Mouse (Mus musculus) c-Kit-positive CD71-negative TER-119-negative erythroid progenitor cells, embryonic 14.5 days (primary cell): ENCODE results near the gene Defb26.

Experiments used
- DNase-seq: peaks from one replicate; pipeline ENCODE4 v3.0.0-alpha.2; 2013; ENCODE audit warnings: low read depth

The Defb26 gene

GRCm38 (mm10) chr2:152464570-152465150 is 46.8 kb downstream of the Defb26 start, which contains the start of gene Defb23:
Defb23 (minus strand) TSS chr2:152464620.
- no peak for DNase-seq

GRCm38 (mm10) chr2:152459241-152459640 is 52.3 kb downstream of the Defb26 start:
- no peak for DNase-seq
